Mouse (Mus musculus) hindbrain, embryonic 16.5 days (tissue): Measurements from ENCODE around the gene Ltk. TPM values are rescaled to one million over a fixed set of nuclear protein-coding genes. Genes with fewer than 3 reads are reported as not detected.
A peak's percentile ranks its signal among the peaks of the same experiment; 100 is the strongest.

Experiments
- ATAC-seq: fragments of 200-750 bp; cut with Nextera tagmentation; 2 replicates; pipeline ENCODE4 v1.8.0; 2017; ENCODE audit warnings: moderate TSS enrichment, moderate library complexity
- H3K27ac ChIP-seq: fragments of 300-500 bp; sonication (generic); 2 replicates; pipeline ENCODE4 v1.5.1; 2014; ENCODE audit warnings: low read depth, mild to moderate bottlenecking, control low read depth, low read length, moderate library complexity
- H3K27me3 ChIP-seq: fragments of 300-500 bp; sonication (generic); replicated peaks from 2 replicates; pipeline ENCODE4 v1.6.1; 2014; ENCODE audit warnings: low read length; ENCODE audit not compliant: control insufficient read depth, insufficient read depth
- H3K36me3 ChIP-seq: fragments of 300-500 bp; sonication (generic); 2 replicates; pipeline ENCODE4 v1.6.1; 2014; ENCODE audit warnings: mild to moderate bottlenecking, low read length, moderate library complexity, mixed read lengths; ENCODE audit not compliant: control insufficient read depth, insufficient read depth
- H3K4me1 ChIP-seq: fragments of 300-500 bp; sonication (generic); 2 replicates; pipeline ENCODE4 v1.6.1; 2014; ENCODE audit warnings: low read depth, low read length; ENCODE audit not compliant: control insufficient read depth, insufficient read depth
- H3K4me2 ChIP-seq: fragments of 300-500 bp; sonication (generic); 2 replicates; pipeline ENCODE4 v1.6.1; 2014; ENCODE audit warnings: mild to moderate bottlenecking, low read length, control low read depth, moderate library complexity
- H3K4me3 ChIP-seq: fragments of 300-500 bp; sonication (generic); 2 replicates; pipeline ENCODE4 v1.5.1; 2014; ENCODE audit warnings: mild to moderate bottlenecking, low read length, control low read depth, moderate library complexity
- H3K9ac ChIP-seq: fragments of 300-500 bp; sonication (generic); 2 replicates; pipeline ENCODE4 v1.6.1; 2014; ENCODE audit warnings: low read depth, mild to moderate bottlenecking, control low read depth, low read length, moderate library complexity
- H3K9me3 ChIP-seq: fragments of 300-500 bp; sonication (generic); 2 replicates; pipeline ENCODE4 v1.6.1; 2014; ENCODE audit warnings: mild to moderate bottlenecking, low read length, moderate library complexity; ENCODE audit not compliant: control insufficient read depth
- WGBS: fragments of 180-500 bp; shearing (Covaris S2); extraction: QIAGEN DNeasy Blood & Tissue Kit; methylation state at CpG from one replicate; pipeline ENCODE4 v1.1.7; 2014; 5-methylcytosine and 5-hydroxymethylcytosine counted together
- polyA plus RNA-seq: library from polyadenylated mRNA; unstranded; fragments of >200 nt; fragmentation: Nextera tagmentation; extraction: Ambion mirVana; gene quantifications from 2 replicates; pipeline ENCODE4 v1.2.1, GENCODE M21; 2015

Ltk gene
- polyA plus RNA-seq, 1 experiment from 2014 or later, result 1.7 TPM

- Histone ChIP-seq H3K27me3 (peaks cover 19% of the 10 kb centered on the region), H3K4me1 (no peaks in the 10 kb centered on the region; the same call in 1 of the 2 replicates), H3K4me3 (no peak overlapping the region), H3K36me3 (peaks cover 17% of the 10 kb centered on the region), H3K4me2 (no peak overlapping the region), H3K27ac (no peak overlapping the region), H3K9ac (no peak overlapping the region), H3K9me3 (no peaks in the 10 kb centered on the region)
- ATAC-seq, result no peak
- 75% methylated on average over 4 of the region's 4 CpGs for WGBS
These were observed 3.7 kb upstream of the Ltk start for GRCm38 (mm10) chr2:119763924-119764323.

- 74% methylated on average over 1 of the region's 1 CpGs for WGBS
- Histone ChIP-seq H3K27me3 (peaks cover 31% of the 10 kb centered on the region), H3K36me3 (peaks cover 9% of the 10 kb centered on the region)
These were observed 2.0 kb upstream of the Ltk start for GRCm38 (mm10) chr2:119762276-119762675.

GRCm38 (mm10) chr2:119758844-119759835 lies 1.1 kb downstream of the Ltk start:
- H3K27me3 ChIP-seq, result peaks cover 42% of the 10 kb centered on the region
- 0 out of 2 replicates have a peak, but pooled peaks have one; percentile 14 for ATAC-seq
- WGBS, result 6% methylated on average over 44 of the region's 44 CpGs
- H3K36me3 ChIP-seq, result peaks cover 4% of the 10 kb centered on the region
- no peak overlapping the region for H3K27ac ChIP-seq
- no peaks in the 10 kb centered on the region for H3K9me3 ChIP-seq
- H3K9ac ChIP-seq, result peak overlapping the region; percentile 70
- H3K4me1 ChIP-seq, result peaks cover 13% of the 10 kb centered on the region
- peak overlapping the region; percentile 75 for H3K4me3 ChIP-seq
- H3K4me2 ChIP-seq, result peak overlapping the region; percentile 99

More at GRCm38 (mm10) chr2:119762276-119762675, 2.0 kb upstream of the Ltk start:
- H3K4me2 ChIP-seq, result no peak overlapping the region
- no peaks in the 10 kb centered on the region for H3K9me3 ChIP-seq
- ATAC-seq, result no peak
- H3K4me1 ChIP-seq, result peaks cover 13% of the 10 kb centered on the region
- no peak overlapping the region for H3K9ac ChIP-seq
- no peak overlapping the region for H3K4me3 ChIP-seq
- no peak overlapping the region for H3K27ac ChIP-seq

GRCm38 (mm10) chr2:119758101-119758843 lies 2.0 kb downstream of the Ltk start:
- Histone ChIP-seq H3K27ac (no peak overlapping the region), H3K4me3 (peak overlapping the region; percentile 75), H3K4me2 (peak overlapping the region; percentile 99), H3K4me1 (peaks cover 13% of the 10 kb centered on the region), H3K36me3 (no peaks in the 10 kb centered on the region), H3K9me3 (no peaks in the 10 kb centered on the region), H3K27me3 (peaks cover 42% of the 10 kb centered on the region), H3K9ac (peak overlapping the region; percentile 70)
- under 1% methylated on average over 40 of the region's 77 CpGs for WGBS
- ATAC-seq, result peak; percentile 31; the same call in 1 of the 2 replicates

- Histone ChIP-seq H3K27ac (no peak overlapping the region), H3K4me1 (peaks cover 13% of the 10 kb centered on the region), H3K36me3 (no peaks in the 10 kb centered on the region), H3K4me3 (peak overlapping the region; percentile 75), H3K4me2 (peak overlapping the region; percentile 99), H3K9me3 (no peaks in the 10 kb centered on the region), H3K9ac (peak overlapping the region; percentile 70), H3K27me3 (peaks cover 42% of the 10 kb centered on the region)
- peak; percentile 67 for ATAC-seq
- 3% methylated on average over 29 of the region's 31 CpGs for WGBS
These were observed 2.6 kb downstream of the Ltk start for GRCm38 (mm10) chr2:119757601-119758100.

- Histone ChIP-seq H3K9ac (no peak overlapping the region), H3K36me3 (no peaks in the 10 kb centered on the region), H3K4me3 (no peak overlapping the region), H3K27ac (no peak overlapping the region), H3K4me1 (peaks cover under 1% of the 10 kb centered on the region), H3K27me3 (peaks cover 26% of the 10 kb centered on the region), H3K4me2 (no peak overlapping the region), H3K9me3 (no peaks in the 10 kb centered on the region)
- ATAC-seq, result no peak
- WGBS, result 67% methylated on average over 13 of the region's 13 CpGs
These were observed 11.0 kb downstream of the Ltk start for GRCm38 (mm10) chr2:119749260-119749659.

- Histone ChIP-seq H3K27ac (no peak overlapping the region), H3K4me2 (no peak overlapping the region), H3K27me3 (peaks cover 42% of the 10 kb centered on the region), H3K36me3 (no peaks in the 10 kb centered on the region), H3K9me3 (no peaks in the 10 kb centered on the region), H3K4me3 (no peak overlapping the region), H3K4me1 (peaks cover 13% of the 10 kb centered on the region), H3K9ac (no peak overlapping the region)
- no peak for ATAC-seq
- 74% methylated on average over 7 of the region's 7 CpGs for WGBS
These were observed 12.7 kb downstream of the Ltk start for GRCm38 (mm10) chr2:119747554-119747953.

GRCm38 (mm10) chr2:119745281-119745680 lies 14.9 kb downstream of the Ltk start:
- H3K27me3 ChIP-seq, result peaks cover 48% of the 10 kb centered on the region
- WGBS, result 0% methylated on average over 1 of the region's 1 CpGs
- no peaks in the 10 kb centered on the region for H3K36me3 ChIP-seq
- no peak overlapping the region for H3K9ac ChIP-seq
- H3K27ac ChIP-seq, result no peak overlapping the region
- no peaks in the 10 kb centered on the region for H3K9me3 ChIP-seq
- no peak overlapping the region for H3K4me3 ChIP-seq
- ATAC-seq, result no peak
- peaks cover 25% of the 10 kb centered on the region for H3K4me1 ChIP-seq
- H3K4me2 ChIP-seq, result no peak overlapping the region
